Mouse (Mus musculus): ENCODE measurements around the gene Parn. TPM values are rescaled to one million over a fixed set of nuclear protein-coding genes. Genes with fewer than 3 reads are reported as not detected.

Gene Parn
- polyA plus RNA-seq, 1 experiment from 2014 or later, result 41.4 TPM

DNA sequence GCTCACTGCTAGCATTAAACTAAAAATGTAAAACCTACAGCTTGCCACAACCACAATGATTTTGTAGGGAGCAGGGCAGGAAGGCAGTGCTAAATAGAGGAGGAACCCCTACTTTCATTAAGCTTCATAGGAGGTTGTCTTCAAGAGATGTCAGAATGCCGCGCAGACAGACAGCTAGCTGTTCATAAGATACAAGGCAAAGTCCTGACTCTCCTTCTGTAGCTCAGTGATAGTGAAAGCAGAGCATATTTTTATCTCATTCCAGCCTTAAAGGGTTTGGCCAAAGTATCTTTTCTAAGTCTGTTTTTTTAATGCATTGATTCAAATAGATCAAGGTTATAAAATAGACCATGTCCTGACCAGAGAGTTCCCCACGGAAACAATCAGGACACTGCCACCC is 47.8 kb downstream of the Parn start:
- Histone ChIP-seq H3K9ac (no peak overlapping the region), H3K9me3 (no peaks in the 10 kb centered on the region), H3K4me1 (no peaks in the 10 kb centered on the region), H3K27ac (no peak overlapping the region), H3K36me3 (peaks cover 33% of the 10 kb centered on the region), H3K4me2 (no peak overlapping the region), H3K27me3 (no peaks in the 10 kb centered on the region), H3K4me3 (no peak overlapping the region)
- WGBS, result 98% methylated on average over 3 of the region's 3 CpGs
- ATAC-seq (ENCODE audit: insufficient number of reproducible peaks, low FRiP score, low TSS enrichment, low read depth), result no peak

DNA sequence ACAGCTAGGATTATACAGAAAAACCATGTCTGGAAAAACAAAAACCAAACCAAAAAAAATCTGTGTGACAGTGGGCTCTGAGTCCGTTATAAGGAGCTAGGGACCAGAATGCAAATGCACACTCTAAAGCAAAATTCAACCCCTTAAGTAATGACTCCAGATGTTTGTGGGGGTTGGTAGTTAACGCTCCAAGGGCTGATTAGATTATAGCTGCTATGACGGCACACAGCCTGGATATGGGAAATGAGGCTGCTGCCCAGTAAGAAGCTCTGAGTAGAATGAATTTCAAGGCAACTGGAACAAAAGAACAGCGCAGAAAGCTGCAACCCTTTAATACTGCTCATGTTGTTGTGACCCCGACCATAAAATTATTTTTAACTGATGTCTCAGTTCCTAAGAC is 52.7 kb downstream of the Parn start:
- no peak overlapping the region for H3K4me3 ChIP-seq
- no peaks in the 10 kb centered on the region for H3K9me3 ChIP-seq
- 60% methylated on average over 5 of the region's 5 CpGs for WGBS
- peaks cover 34% of the 10 kb centered on the region for H3K36me3 ChIP-seq
- no peak for ATAC-seq (ENCODE audit: insufficient number of reproducible peaks, low FRiP score, low TSS enrichment, low read depth)
- H3K9ac ChIP-seq, result no peak overlapping the region
- no peak overlapping the region for H3K27ac ChIP-seq
- H3K4me1 ChIP-seq, result no peaks in the 10 kb centered on the region
- no peaks in the 10 kb centered on the region for H3K27me3 ChIP-seq
- H3K4me2 ChIP-seq, result no peak overlapping the region

DNA sequence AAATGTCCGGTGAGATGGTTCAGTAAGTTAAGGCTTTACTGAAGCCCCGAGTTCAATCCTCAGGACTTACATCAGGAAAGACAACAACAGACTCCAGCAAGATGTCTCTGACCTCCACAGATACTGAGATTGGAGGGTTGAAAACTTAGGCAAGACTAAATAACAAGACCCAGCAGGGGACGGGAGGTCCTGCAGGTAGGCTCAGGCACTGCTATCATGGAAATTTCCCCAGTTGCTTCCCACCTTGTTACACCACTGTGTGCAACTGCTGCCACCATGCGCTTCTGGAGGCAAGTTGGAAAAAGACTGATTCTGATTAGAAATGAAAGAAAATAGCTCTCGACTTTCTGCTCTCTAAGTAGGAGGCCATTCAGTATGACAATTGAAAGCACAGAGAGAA is 55.4 kb downstream of the Parn start:
- no peaks in the 10 kb centered on the region for H3K4me1 ChIP-seq
- no peaks in the 10 kb centered on the region for H3K27me3 ChIP-seq
- H3K4me2 ChIP-seq, result no peak overlapping the region
- no peak overlapping the region for H3K4me3 ChIP-seq
- no peaks in the 10 kb centered on the region for H3K9me3 ChIP-seq
- peaks cover 23% of the 10 kb centered on the region for H3K36me3 ChIP-seq
- WGBS, result 92% methylated on average over 5 of the region's 5 CpGs
- no peak for ATAC-seq (ENCODE audit: insufficient number of reproducible peaks, low FRiP score, low TSS enrichment, low read depth)
- no peak overlapping the region for H3K9ac ChIP-seq
- no peak overlapping the region for H3K27ac ChIP-seq

DNA sequence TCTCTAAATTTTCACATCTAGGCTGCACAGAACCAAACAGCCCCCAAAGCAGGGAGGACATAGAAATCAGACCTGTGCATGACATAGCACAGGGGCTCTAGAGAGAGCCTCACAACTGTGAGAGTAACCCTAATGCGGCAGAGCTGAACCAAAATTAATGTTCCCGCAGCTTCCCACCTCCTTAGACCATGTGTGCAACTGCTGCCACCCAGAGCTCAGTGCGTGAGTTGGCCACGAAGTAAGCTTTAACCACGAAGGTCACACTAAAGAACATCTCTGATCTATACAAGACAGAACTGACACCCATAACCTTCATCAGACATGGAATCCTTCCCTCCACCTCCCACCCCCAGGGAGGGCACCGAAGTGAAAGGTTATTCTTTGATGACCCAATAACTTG is 55.9 kb downstream of the Parn start:
- Histone ChIP-seq H3K4me2 (no peak overlapping the region), H3K9me3 (no peaks in the 10 kb centered on the region), H3K36me3 (peaks cover 21% of the 10 kb centered on the region), H3K9ac (no peak overlapping the region), H3K4me3 (no peak overlapping the region), H3K4me1 (no peaks in the 10 kb centered on the region), H3K27me3 (no peaks in the 10 kb centered on the region), H3K27ac (no peak overlapping the region)
- ATAC-seq (ENCODE audit: insufficient number of reproducible peaks, low FRiP score, low TSS enrichment, low read depth), result no peak
- 75% methylated on average over 6 of the region's 6 CpGs for WGBS

DNA sequence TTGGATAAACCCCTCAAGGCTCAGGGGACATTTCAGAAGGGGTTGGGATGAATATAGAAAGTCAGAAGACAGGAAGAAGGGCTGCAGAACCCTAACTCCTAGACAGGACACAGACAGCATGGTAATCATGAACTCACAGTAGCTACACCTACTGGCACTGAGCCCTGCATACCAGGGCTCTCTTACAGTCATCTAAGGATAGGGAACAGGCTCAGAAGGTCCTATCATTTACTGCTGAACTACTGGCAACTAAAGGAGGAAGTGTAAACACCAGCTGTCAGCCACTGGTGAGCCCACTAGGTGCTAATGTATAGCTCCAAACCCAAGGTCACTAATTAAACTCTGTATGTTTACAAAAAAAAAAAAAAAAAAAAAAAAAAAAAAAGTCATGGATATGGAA is 56.6 kb downstream of the Parn start:
- no peak overlapping the region for H3K4me3 ChIP-seq
- H3K27ac ChIP-seq, result no peak overlapping the region
- H3K9me3 ChIP-seq, result no peaks in the 10 kb centered on the region
- H3K4me2 ChIP-seq, result no peak overlapping the region
- no peaks in the 10 kb centered on the region for H3K4me1 ChIP-seq
- H3K36me3 ChIP-seq, result peaks cover 20% of the 10 kb centered on the region; the same call in 1 of the 2 replicates
- no peak overlapping the region for H3K9ac ChIP-seq
- no peak for ATAC-seq (ENCODE audit: insufficient number of reproducible peaks, low FRiP score, low TSS enrichment, low read depth)
- no peaks in the 10 kb centered on the region for H3K27me3 ChIP-seq

DNA sequence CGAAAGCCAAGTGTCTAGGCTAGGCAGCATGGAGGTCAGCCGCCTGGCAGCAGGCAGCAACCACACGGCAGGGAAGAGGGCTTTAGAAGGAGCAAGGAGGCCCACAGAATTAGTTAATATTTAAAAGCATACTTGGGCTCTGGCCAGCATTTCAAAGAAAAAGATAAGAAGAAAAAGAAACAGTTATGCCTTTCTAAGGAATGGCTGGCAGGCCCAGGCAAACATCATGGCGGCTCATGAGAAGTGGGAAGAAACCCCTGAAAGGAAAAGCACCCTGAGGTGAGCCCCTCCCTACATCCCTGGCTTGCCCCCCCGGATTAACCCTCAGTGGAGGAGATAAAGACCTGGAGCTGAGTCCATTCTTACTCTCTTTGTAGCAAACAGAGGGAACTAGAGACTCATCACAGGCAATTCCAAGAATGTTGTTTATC is 57.0 kb downstream of the Parn start:
- Histone ChIP-seq H3K27me3 (no peaks in the 10 kb centered on the region), H3K27ac (no peak overlapping the region), H3K9me3 (no peaks in the 10 kb centered on the region), H3K4me3 (no peak overlapping the region), H3K4me1 (no peaks in the 10 kb centered on the region), H3K9ac (no peak overlapping the region), H3K4me2 (no peak overlapping the region), H3K36me3 (peaks cover 24% of the 10 kb centered on the region; the same call in 1 of the 2 replicates)
- ATAC-seq (ENCODE audit: insufficient number of reproducible peaks, low FRiP score, low TSS enrichment, low read depth), result no peak
- 80% methylated on average over 5 of the region's 5 CpGs for WGBS

DNA sequence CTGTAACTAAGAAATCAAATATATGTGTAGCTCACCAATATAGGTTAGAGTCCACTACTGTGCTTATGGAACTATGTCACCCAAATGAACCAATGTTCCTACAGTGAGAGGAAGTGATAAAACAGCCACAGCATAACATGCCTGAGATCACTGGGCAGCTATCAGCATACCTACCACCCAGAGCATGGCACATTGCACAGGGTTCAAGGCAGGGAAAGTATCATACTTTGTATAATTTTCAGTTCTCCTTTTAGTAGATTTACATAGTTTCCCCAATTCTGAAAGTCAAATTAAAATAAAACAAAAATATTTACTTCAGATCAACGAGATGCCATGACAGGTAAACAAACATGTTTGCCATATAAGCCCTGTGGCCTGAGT is 59.3 kb downstream of the Parn start:
- no peaks in the 10 kb centered on the region for H3K4me1 ChIP-seq
- ATAC-seq (ENCODE audit: insufficient number of reproducible peaks, low FRiP score, low TSS enrichment, low read depth), result no peak
- no peak overlapping the region for H3K9ac ChIP-seq
- peaks cover 23% of the 10 kb centered on the region; the same call in 1 of the 2 replicates for H3K36me3 ChIP-seq
- no peak overlapping the region for H3K27ac ChIP-seq
- WGBS, result 88% methylated on average over 1 of the region's 1 CpGs
- H3K4me3 ChIP-seq, result no peak overlapping the region
- no peak overlapping the region for H3K4me2 ChIP-seq
- H3K9me3 ChIP-seq, result no peaks in the 10 kb centered on the region
- no peaks in the 10 kb centered on the region for H3K27me3 ChIP-seq

DNA sequence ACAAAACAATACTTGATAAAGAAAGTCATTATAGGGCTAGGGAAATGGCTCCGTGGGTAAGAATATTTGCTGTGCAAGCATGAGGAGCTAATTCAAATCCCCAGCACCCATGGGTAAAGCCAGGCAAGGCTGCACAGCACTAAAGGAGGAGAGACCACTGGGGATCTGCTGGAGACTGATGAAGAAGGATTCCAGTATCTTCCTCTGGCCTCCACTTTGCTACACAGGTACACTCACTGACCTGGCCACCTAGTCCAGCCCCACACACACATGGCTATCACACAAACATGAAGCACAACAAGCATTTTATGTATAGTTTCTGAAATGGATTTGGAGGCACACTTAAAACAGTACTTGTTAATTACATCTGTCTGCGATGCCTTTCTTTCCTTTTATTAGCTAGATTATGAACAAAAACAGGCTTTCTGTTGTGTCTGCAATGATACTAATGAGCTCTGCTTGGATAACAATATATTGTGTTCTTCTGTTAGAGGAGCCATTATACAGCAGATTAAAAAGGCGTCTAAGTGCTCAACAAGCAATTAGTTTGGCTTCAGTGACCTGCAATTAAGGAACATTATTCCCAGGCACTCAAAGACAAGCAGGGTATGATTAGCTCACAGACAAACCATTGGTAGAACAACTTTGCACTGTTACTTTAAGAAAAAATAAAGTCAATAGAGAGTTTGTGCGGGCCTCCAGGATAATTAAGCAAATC is 59.8 kb downstream of the Parn start:
- no peaks in the 10 kb centered on the region for H3K4me1 ChIP-seq
- peaks cover 23% of the 10 kb centered on the region; the same call in 1 of the 2 replicates for H3K36me3 ChIP-seq
- H3K27ac ChIP-seq, result no peak overlapping the region
- 63% methylated on average over 4 of the region's 4 CpGs for WGBS
- no peak overlapping the region for H3K4me3 ChIP-seq
- H3K27me3 ChIP-seq, result no peaks in the 10 kb centered on the region
- no peak for ATAC-seq (ENCODE audit: insufficient number of reproducible peaks, low FRiP score, low TSS enrichment, low read depth)
- H3K4me2 ChIP-seq, result no peak overlapping the region
- H3K9me3 ChIP-seq, result no peaks in the 10 kb centered on the region
- H3K9ac ChIP-seq, result no peak overlapping the region

DNA sequence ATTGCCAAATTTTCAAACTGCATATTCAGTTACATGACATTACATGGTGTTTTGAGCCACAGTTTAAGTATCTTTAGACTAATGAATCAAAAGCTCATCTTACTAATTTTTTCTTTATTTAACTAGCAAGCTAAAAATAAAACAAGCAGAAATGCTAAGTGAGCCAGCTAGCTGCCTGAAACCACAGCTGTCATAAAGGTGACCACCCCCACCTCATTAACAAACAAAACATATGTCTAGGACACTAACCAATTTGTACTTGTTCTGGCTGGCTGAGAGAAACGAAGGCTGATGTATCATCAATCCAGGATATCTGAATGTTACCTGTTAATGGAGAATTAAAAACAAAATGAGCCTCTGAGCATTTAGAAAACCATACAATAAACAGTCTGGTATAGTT is 65.2 kb downstream of the Parn start:
- H3K9ac ChIP-seq, result no peak overlapping the region
- H3K4me2 ChIP-seq, result no peak overlapping the region
- peaks cover 34% of the 10 kb centered on the region; the same call in 1 of the 2 replicates for H3K36me3 ChIP-seq
- no peaks in the 10 kb centered on the region for H3K4me1 ChIP-seq
- no peak overlapping the region for H3K4me3 ChIP-seq
- WGBS, result 69% methylated on average over 1 of the region's 1 CpGs
- no peaks in the 10 kb centered on the region for H3K9me3 ChIP-seq
- no peaks in the 10 kb centered on the region for H3K27me3 ChIP-seq
- ATAC-seq (ENCODE audit: insufficient number of reproducible peaks, low FRiP score, low TSS enrichment, low read depth), result no peak
- no peak overlapping the region for H3K27ac ChIP-seq

DNA sequence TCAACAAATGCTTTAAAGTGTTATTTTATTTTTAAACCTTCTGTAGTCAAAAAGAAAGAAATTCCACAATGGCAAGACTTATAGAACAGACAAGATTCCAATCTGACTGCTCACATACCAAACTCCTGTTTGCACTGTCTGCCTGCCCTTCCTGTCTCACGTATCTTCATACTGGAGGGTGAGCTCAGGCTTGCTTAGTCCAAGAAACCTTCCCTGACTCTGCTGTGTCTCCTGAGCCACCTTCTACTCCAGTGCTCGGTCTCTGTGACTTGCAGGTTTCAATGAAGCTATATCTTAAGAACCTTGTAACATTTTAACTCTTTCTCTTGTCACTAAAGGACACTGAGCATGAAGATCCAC is 78.9 kb downstream of the Parn start:
- Histone ChIP-seq H3K4me1 (peaks cover 15% of the 10 kb centered on the region; the same call in 1 of the 2 replicates), H3K27me3 (no peaks in the 10 kb centered on the region), H3K27ac (peak overlapping the region; percentile 17; the same call in 1 of the 2 replicates), H3K36me3 (peaks cover 30% of the 10 kb centered on the region), H3K4me3 (no peak overlapping the region), H3K4me2 (no peak overlapping the region), H3K9me3 (no peaks in the 10 kb centered on the region), H3K9ac (no peak overlapping the region)
- no peak for ATAC-seq (ENCODE audit: insufficient number of reproducible peaks, low FRiP score, low TSS enrichment, low read depth)
- WGBS, result 64% methylated on average over 2 of the region's 2 CpGs

DNA sequence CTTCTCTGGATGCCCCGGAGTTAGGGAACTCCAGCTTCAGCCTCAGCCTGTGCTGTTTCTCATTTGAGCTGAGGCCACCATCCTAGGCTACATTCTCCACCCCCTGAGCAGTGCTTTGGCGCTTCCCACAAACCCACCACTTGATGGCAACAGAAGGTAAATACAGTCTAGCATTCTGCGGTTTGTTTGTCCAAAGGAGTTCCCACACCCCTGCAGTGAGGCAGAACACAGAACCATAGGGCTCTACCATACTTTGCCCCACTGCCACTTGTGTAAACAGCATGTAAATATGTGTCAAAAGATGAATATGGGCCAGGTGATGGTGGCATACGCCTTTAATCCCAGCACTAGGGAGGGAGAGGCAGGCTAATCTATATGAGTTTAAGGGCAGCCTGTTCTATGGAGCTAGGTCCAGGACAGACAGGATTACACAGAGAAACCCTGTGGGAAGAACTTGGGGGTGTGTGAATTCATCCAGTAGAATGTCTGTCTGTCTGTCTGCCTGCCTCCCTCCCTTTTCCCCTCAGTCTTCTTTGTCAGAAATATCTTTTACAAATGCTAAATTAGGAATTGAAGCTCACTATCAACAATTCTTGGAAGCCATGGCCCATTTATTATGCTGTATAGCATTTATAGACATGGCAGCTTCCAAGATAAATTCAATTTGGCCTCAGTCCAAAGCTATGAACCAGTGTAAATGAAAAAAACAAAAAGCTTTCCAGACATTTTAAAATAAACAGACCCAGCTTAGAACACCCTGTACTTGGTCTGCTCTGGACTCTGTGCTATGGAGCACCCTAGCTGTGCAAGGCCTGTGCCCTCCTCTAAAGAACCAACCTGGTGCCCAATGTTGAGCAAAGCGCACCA is 79.6 kb downstream of the Parn start:
- peaks cover 15% of the 10 kb centered on the region; the same call in 1 of the 2 replicates for H3K4me1 ChIP-seq
- no peak overlapping the region for H3K4me3 ChIP-seq
- H3K27ac ChIP-seq, result peak overlapping the region; percentile 18; the same call in 1 of the 2 replicates
- H3K4me2 ChIP-seq, result no peak overlapping the region
- ATAC-seq (ENCODE audit: insufficient number of reproducible peaks, low FRiP score, low TSS enrichment, low read depth), result peak; percentile 61; the same call in 1 of the 2 replicates
- H3K36me3 ChIP-seq, result peaks cover 25% of the 10 kb centered on the region; the same call in 1 of the 2 replicates
- no peak overlapping the region for H3K9ac ChIP-seq
- no peaks in the 10 kb centered on the region for H3K9me3 ChIP-seq
- no peaks in the 10 kb centered on the region for H3K27me3 ChIP-seq
- 72% methylated on average over 5 of the region's 5 CpGs for WGBS

DNA sequence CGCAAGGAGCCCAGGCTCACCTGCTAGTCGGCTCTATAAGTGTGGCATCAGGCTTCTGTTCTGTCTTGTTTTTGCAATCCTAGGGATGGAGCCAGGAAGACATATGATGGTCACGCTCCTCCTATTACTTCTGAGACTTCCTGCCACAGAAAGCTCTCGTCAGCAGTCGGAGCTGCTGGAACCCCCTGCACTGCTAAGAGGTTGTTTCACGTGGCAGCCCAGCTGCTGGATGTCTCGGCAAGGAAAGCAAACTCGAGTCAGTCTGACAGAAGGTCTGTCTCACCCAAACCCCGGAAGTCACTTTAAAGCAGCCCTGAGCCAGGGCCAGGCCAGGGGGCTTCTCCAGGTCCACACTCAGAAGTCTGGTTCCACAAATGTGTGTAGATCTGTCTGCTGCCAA is 82.7 kb downstream of the Parn start:
- Histone ChIP-seq H3K4me3 (no peak overlapping the region), H3K27ac (no peak overlapping the region), H3K36me3 (peaks cover 8% of the 10 kb centered on the region; the same call in 1 of the 2 replicates), H3K4me1 (peaks cover 15% of the 10 kb centered on the region; the same call in 1 of the 2 replicates), H3K9me3 (no peaks in the 10 kb centered on the region), H3K27me3 (no peaks in the 10 kb centered on the region), H3K9ac (no peak overlapping the region), H3K4me2 (no peak overlapping the region)
- no peak for ATAC-seq (ENCODE audit: insufficient number of reproducible peaks, low FRiP score, low TSS enrichment, low read depth)
- 80% methylated on average over 9 of the region's 9 CpGs for WGBS

All from limb, embryonic 15.5 days (tissue).